Mouse (Mus musculus) heart, postnatal 10 days (tissue): ENCODE data around the gene Cfap298. TPM values are rescaled to one million over a fixed set of nuclear protein-coding genes. Genes with fewer than 3 reads are reported as not detected.

Experiments used
- DNase-seq, 2 experiments: peaks; one replicate each; pipeline ENCODE4 v3.0.0; 2021
- intact Hi-C: fragments of 180-260 bp; cut with DNase I; formaldehyde crosslinking; loops from one replicate; pipeline ENCODE4 v1.15.1; 2025
- total RNA-seq, 2 experiments: library from RNA; stranded (reverse); gene quantifications; 2 replicates each; pipeline ENCODE4 v1.2.3; 2021

Gene Cfap298
- total RNA-seq, result 10 to 100 TPM; 29.3 to 34.5 TPM

DNA sequence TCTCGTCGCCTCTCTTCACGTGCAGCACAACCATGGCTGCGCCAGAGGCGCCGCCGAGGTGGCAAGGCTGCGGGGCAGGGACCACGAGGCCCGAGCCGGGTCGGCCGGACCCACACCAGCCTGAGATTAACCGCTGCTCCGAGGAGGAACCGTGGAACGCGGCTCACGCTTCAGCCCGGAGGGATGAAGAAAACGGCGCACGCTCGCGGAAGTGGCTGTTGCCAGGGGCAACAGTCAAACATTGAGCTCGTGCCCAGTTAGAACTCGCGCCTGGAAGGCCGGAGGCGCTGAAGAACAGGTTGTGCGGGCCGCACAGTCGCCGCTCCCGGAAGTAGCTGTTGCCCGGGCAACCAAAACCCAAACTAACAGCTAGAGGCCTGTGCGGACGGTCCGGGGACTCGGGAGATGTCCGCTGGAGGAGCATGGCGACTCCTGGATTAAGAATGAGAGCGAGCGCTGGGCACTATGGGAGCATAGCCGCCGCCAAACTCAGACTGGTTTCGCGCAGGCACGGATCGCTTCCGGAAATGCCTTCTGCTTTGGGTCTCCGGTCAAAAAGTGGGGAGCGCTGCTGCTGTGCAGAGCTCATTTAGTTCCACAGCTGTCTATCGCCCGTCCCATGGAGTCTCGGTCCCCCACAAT lies at the start of gene Cfap298:
Gene Cfap298 (minus strand): TSS at position 428 of the 642 bp plus-strand sequence.
- intact Hi-C loops, result loop anchor here (2.0 to 5.0 kb wide), 3 partner anchors 106 to 198 kb away; partner anchors contain the start of genes Mrap and Urb1
- DNase-seq, result peak; percentile 95

GRCm38 (mm10) chr16:90971004-90971403 lies 36.1 kb upstream of the Cfap298 start:
- intact Hi-C loops, result no loop called here
- DNase-seq, result no peak

DNA sequence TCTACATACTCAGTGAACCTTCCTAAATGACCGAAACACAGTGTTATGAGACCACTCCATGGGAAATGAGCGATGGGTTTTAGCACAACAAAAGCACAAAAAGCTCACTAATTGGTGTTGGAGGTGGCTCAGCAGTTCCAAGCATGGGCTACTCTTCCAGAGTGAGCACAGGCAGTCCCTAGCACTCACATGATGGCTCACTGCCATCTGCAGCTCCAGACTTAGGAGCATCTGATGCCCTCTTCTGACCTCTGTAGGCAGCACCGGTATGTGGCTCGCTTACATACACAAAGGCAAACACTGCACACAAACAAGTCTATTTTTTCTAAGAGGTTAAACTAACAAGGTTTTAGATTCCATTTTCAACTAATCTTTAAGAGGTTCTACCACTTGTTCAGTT lies 31.3 kb upstream of the Cfap298 start:
- DNase-seq, result no peak
- intact Hi-C loops, result no loop called here

DNA sequence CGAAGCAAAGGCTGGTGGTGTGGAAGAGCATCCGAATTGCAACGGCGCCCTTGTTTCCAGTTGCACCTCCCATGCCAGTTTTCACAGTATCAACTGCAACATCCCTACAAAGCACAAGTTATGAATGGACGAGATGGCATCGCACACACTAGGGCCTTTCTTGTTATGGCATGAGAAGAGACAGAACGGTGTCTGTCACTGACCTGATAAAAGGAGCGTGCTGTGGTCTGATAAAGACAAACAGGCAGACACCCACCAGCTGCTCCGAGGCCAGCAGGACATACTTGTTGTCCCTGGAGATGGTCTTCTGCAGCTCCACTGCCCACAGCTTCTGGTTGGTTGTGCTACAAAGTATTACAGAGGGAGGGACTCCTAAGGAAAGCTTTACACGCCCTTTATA lies 29.4 kb upstream of the Cfap298 start:
- intact Hi-C loops, result no loop called here
- no peak for DNase-seq

- no peak for DNase-seq
- intact Hi-C loops, result no loop called here
These were observed 29.0 kb upstream of the Cfap298 start for GRCm38 (mm10) chr16:90963866-90964265.

DNA sequence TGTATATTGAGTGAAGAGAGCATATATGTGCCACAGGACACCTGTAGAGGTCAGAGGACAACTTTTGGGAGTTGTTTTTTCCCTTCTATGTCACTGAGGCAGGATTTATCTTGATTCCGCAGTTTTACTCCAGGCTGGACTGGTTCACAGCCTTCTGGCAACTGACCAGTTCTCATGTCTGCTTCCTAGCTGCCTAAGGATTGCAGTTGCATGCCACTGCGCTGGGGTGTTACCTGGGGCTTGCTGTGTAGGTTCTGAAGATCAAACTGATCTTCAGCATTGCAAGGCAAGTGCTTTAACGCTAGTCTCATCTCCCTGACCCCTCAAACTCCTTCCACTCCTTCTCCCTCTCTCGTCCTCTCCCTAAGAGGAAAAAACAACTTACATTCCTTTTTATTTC lies 28.3 kb upstream of the Cfap298 start:
- intact Hi-C loops, result no loop called here
- DNase-seq, result no peak

DNA sequence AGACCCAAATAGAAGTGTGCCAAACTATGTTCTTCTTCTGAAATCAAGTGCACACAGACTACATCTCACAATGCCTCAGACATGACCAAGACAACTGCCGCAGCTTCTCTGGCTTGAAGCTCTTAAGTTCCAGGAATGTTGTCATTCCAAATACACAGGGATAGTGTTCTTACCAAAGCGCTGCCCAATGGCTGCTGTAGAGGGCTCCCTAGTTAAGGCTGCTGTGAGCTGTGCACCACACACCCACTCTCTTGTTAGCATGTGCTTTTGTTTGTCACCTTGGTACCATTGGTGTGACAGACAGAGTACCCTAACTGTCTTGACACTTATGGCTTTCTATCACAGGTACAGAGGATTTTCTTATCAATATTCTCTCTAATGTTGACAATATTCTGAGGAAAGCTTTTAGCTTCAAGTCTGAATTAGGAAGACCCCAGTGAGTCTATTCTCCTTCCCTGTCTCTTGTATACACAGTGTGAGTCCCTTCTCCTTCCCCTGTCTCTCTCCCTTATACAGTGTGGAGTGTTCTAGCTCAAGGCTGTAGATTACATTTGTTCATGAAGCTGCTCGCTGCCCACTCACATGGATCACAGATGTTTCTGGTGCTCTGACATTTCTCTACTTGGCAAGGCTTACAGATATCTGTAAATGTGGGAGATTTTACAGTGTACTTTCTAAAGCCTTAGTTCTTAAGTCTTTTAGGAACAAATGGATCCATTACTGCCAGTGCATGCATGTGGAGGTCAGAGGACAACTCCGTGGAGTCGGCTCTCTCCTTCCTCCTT lies 23.6 kb upstream of the Cfap298 start:
- intact Hi-C loops, result no loop called here
- DNase-seq, result no peak

GRCm38 (mm10) chr16:90955494-90955893 lies 20.6 kb upstream of the Cfap298 start:
- intact Hi-C loops, result no loop called here
- peak; percentile 18 to 23 for DNase-seq

DNA sequence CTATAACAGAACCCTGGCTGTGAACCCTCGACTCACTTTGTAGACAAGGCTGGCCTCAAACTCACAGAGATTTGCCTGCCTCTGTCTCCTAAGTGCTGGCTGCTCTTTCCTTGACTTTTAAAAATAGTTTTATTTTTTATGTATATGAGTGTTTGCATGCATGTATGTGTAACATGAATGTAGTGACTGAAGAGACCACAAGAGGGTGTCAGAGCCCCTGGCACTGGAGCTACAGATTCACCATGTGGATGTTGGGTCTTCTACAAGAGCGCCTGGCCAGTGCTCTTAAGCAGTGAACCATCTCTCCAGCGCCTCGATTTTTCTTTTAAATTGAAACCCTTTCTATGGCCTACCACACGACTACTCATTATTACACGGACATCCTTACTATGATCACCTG lies 18.9 kb upstream of the Cfap298 start:
- DNase-seq, result no peak
- intact Hi-C loops, result no loop called here

DNA sequence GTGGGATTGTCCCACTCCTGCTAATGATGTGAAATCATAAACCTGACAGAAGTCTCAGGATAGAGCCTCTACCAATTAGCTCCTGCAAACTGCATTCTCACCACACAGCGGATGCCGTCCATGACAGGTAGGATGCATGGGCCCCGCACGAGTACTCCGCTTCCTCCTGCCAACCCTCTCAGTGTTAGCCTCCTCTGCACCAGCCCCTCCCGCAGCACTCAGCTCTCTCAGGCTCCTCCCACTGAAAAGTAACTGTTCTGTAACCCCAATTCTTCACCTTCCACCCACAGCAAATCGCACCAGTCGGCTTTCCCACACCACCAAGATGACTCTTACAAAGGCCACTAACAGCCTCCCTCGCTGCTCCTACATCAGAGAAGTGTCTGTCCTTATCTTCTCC lies 18.2 kb upstream of the Cfap298 start:
- intact Hi-C loops, result no loop called here
- DNase-seq, result no peak

- intact Hi-C loops, result no loop called here
- DNase-seq, result no peak
These were observed 15.5 kb upstream of the Cfap298 start for GRCm38 (mm10) chr16:90950354-90950963.

GRCm38 (mm10) chr16:90946977-90947376 lies 12.1 kb upstream of the Cfap298 start:
- DNase-seq, result no peak
- intact Hi-C loops, result no loop called here

DNA sequence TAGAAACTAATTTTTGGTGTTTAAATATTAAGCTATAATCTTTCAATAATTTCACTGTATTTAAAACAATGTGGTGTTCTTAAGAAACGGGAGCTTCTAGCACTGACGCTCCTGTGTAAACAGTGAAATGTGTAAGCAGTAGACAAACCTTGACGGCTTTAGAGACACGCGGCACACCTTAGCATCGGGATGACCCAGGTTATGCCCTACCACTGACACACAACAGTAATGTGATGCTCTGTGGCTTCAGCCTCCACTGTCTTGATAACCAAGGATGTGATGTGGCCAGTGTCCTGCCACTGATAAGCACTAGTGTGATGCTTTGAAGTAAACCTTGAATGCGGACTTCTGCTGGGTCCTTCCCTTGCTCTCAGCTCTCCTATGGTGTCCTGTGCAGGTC lies 6.3 kb upstream of the Cfap298 start:
- DNase-seq, result no peak
- intact Hi-C loops, result no loop called here

- peak; percentile 73 to 80 for DNase-seq
- intact Hi-C loops, result loop anchor here (2.0 to 5.0 kb wide), 3 partner anchors 105 to 197 kb away; partner anchors contain the start of genes Mrap and Urb1
These were observed 674 bp downstream of the Cfap298 start for GRCm38 (mm10) chr16:90934193-90934686.

GRCm38 (mm10) chr16:90933534-90934176 lies 1.3 kb downstream of the Cfap298 start:
- intact Hi-C loops, result loop anchor here (2.0 to 5.0 kb wide), 3 partner anchors 105 to 196 kb away; partner anchors contain the start of genes Mrap and Urb1
- no peak for DNase-seq

DNA sequence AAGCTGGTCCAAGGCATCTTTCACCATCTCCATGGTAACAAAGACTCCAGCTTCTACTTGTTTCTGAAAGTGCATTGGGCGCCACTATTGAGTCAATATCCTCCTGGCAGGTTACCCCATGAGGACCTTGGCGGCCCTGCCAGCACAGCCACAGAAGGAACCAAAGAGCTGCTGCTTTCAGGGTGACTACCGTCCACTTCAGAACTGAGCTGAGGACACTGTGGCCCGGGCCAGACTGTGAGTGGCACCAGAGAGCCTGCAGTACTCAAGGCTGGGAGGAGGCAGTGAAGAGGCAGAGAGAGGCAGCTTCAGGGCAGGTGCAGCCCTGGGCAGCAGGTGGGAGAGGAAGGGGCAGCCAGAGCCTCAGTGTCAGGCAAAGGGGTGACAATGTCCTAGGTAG lies 7.5 kb downstream of the Cfap298 start:
- DNase-seq, result no peak
- intact Hi-C loops, result loop anchor here (5.0 kb wide), 1 partner anchor 200 kb away; the partner anchor contains the start of gene Mis18a

DNA sequence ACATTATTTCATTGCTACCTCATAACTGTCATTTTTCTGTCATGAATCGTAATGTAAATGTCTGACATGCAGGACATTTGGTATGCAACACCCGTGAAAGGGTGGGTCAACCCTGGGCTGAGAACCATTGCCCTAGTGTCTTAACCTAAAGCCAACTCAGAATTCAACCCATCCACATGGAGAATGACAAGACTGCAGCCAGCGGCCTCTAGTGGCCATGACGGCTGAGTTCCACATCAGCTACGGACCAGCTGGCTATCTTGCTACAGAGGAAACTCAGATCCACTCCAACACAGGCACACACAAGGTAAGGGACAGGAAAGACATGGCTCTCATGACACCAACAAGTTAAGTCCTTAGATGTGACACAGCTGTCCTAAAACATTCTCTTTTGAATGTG lies 9.5 kb downstream of the Cfap298 start:
- intact Hi-C loops, result loop anchor here (2.0 to 5.0 kb wide), 2 partner anchors 95 to 198 kb away; partner anchors contain the start of gene Mis18a
- peak; percentile 81 to 85 for DNase-seq

DNA sequence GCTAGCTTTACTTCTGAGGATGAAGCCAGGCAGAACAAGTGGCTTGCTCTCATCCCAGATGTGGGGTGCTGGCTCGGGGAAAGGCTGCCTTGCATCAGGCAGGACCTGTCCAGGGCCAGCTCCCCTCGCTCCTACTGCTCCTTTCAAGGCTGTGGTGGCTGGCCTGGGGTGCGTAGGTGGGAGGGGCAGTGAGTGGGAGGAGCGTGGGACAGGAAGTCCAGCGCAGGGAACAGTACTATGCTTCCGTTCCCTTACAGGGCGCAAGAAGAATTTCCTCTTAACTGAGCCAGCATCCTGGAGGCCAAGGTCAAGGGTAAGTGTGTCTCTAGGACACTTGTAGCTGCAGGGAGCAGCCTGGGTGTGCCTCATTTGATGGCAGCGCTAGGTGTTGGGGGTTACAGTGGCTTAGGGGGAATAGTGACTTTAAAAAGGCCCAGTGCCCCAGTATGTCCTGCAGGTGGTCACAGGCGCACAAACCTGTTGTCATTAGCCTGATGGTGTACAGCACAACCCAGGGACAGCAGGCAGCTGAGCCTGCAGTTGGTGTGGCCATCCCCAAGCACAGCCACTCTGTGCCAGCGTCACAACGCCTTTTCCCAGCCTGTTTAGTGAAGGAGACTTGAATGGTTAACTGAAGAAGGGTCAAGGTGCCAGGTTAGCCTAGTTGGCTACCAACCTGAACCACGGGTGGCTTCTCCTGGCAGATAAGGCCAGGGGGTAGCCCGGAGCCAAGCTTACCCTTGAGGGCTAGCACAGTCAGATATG lies 10.1 kb downstream of the Cfap298 start:
- intact Hi-C loops, result loop anchor here (2.0 to 5.0 kb wide), 2 partner anchors 94 to 197 kb away; partner anchors contain the start of gene Mis18a
- DNase-seq, result peak; percentile 40

DNA sequence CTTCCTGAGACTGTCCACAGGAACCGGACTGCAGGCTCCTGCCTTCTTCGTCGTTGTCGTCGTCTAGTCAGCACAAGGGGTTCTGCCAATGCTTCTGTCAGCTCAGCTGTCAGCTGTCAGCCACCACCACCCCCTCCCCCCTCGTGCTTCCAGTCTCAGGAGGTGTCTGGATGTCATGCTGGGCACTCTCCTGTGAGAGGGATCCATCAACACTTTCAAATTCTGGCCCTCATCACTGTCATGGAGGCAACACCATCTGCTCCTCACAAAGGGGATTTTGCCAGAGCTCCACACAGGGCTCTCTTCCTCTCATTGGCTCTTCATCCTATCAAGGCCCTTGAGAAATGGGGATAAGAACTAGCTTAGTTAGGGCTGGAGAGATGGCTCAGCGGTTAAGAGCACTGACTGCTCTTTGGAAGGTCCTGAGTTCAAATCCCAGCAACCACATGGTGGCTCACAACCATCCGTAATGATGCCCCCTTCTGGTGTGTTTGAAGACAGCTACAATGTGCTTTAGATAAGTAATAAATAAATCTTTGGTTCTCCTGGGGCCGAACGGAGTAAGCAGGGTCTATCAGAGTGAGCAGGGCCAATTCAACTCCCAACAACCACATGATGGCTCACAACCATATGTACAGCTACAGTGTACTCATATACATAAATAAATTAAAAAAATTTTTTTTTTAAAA lies 13.3 kb downstream of the Cfap298 start:
- intact Hi-C loops, result no loop called here
- DNase-seq, result peak; percentile 76 to 84
